7 mouse cellular contexts compared by ENCODE assay signal in genomic region chr16:14158536-14158935, GRCm38 (mm10). TPM values are rescaled to one million over a fixed set of nuclear protein-coding genes. Genes with fewer than 3 reads are reported as not detected.
DNase-seq lines count a peak whose midpoint lies in the region; ATAC-seq and TF ChIP-seq lines count a peak whose summit lies in the region.

No protein-coding gene starts in this region.

- peak; percentile 24; the same call in 1 of the 2 replicates for TF ChIP-seq CTCF in lung, postnatal 0 days (IDR thresholded peaks at IDR 0.05)

- no peaks in the 10 kb centered on the region for H3K36me3 ChIP-seq in lung, postnatal 0 days (ENCODE audit: insufficient read depth, low read length)
- 0 out of 2 replicates have a peak, but pooled peaks cover 2% of the 10 kb centered on the region for H3K36me3 ChIP-seq in forebrain, embryonic 12.5 days (replicated peaks)
- peaks cover 3% of the 10 kb centered on the region for H3K36me3 ChIP-seq in limb, embryonic 13.5 days
- peaks cover 7% of the 10 kb centered on the region for H3K36me3 ChIP-seq in stomach, embryonic 14.5 days (ENCODE audit: control insufficient read depth, insufficient read depth, low read length)

- no peak for TF ChIP-seq EP300 in lung, postnatal 0 days (IDR thresholded peaks at IDR 0.05)

- H3K27ac ChIP-seq in lung, postnatal 0 days (ENCODE audit: low read length): peak overlapping the region; percentile 91
- peak overlapping the region; percentile 83 for H3K27ac ChIP-seq in forebrain, embryonic 12.5 days
- peak overlapping the region; percentile 72 for H3K27ac ChIP-seq in limb, embryonic 13.5 days
- peak overlapping the region; percentile 72; the same call in 1 of the 2 replicates for H3K27ac ChIP-seq in stomach, embryonic 14.5 days (ENCODE audit: low read length)

- ATAC-seq in lung, postnatal 0 days: no peak
- no peak for ATAC-seq in forebrain, embryonic 12.5 days (ENCODE audit: low FRiP score)
- no peak for ATAC-seq in limb, embryonic 13.5 days (ENCODE audit: low FRiP score, low read depth)
- ATAC-seq in stomach, embryonic 14.5 days (ENCODE audit: insufficient number of reproducible peaks, insufficient read depth, low FRiP score, low read depth): no peak
- ATAC-seq in frontal cortex, adult (ENCODE audit: low TSS enrichment): no peak

- H3K4me3 ChIP-seq in lung, postnatal 0 days (ENCODE audit: low read depth, low read length): peak overlapping the region; percentile 73
- peak overlapping the region; percentile 69 for H3K4me3 ChIP-seq in forebrain, embryonic 12.5 days (replicated peaks)
- peak overlapping the region; percentile 80 for H3K4me3 ChIP-seq in limb, embryonic 13.5 days
- H3K4me3 ChIP-seq in stomach, embryonic 14.5 days (ENCODE audit: low read depth, low read length): peak overlapping the region; percentile 83

- no peak for DNase-seq in lung, postnatal 0 days (ENCODE audit: low spot score)
- DNase-seq in lung, postnatal 4 days: no peak
- no peak for DNase-seq in ovary, adult 18-20 months (ENCODE audit: low spot score)

- peak overlapping the region; percentile 74 for H3K4me2 ChIP-seq in lung, postnatal 0 days (replicated peaks; ENCODE audit: low read depth, low read length)
- H3K4me2 ChIP-seq in forebrain, embryonic 12.5 days: peak overlapping the region; percentile 75
- peak overlapping the region; percentile 80 for H3K4me2 ChIP-seq in limb, embryonic 13.5 days (replicated peaks)
- peak overlapping the region; percentile 78 for H3K4me2 ChIP-seq in stomach, embryonic 14.5 days (replicated peaks; ENCODE audit: low read depth, low read length)

- no peaks in the 10 kb centered on the region for H3K27me3 ChIP-seq in lung, postnatal 0 days (replicated peaks; ENCODE audit: insufficient read depth, low read length)
- H3K27me3 ChIP-seq in forebrain, embryonic 12.5 days: no peaks in the 10 kb centered on the region
- H3K27me3 ChIP-seq in limb, embryonic 13.5 days: no peaks in the 10 kb centered on the region
- no peaks in the 10 kb centered on the region for H3K27me3 ChIP-seq in stomach, embryonic 14.5 days (ENCODE audit: control insufficient read depth, insufficient read depth, low read length)

- WGBS in lung, postnatal 0 days: 6% methylated on average over 7 of the region's 7 CpGs
- WGBS in forebrain, embryonic 12.5 days: 11% methylated on average over 7 of the region's 7 CpGs
- WGBS in limb, embryonic 13.5 days: 8% methylated on average over 7 of the region's 7 CpGs
- WGBS in stomach, embryonic 14.5 days: 8% methylated on average over 7 of the region's 7 CpGs

- H3K9ac ChIP-seq in lung, postnatal 0 days (replicated peaks; ENCODE audit: low read depth): peak overlapping the region; percentile 71
- peak overlapping the region; percentile 70 for H3K9ac ChIP-seq in forebrain, embryonic 12.5 days
- peak overlapping the region; percentile 83 for H3K9ac ChIP-seq in limb, embryonic 13.5 days
- H3K9ac ChIP-seq in stomach, embryonic 14.5 days (replicated peaks; ENCODE audit: low read depth, low read length): peak overlapping the region; percentile 68

- no peaks in the 10 kb centered on the region for H3K9me3 ChIP-seq in lung, postnatal 0 days (ENCODE audit: low read length)
- no peaks in the 10 kb centered on the region for H3K9me3 ChIP-seq in forebrain, embryonic 12.5 days
- H3K9me3 ChIP-seq in limb, embryonic 13.5 days: no peaks in the 10 kb centered on the region
- no peaks in the 10 kb centered on the region for H3K9me3 ChIP-seq in stomach, embryonic 14.5 days (ENCODE audit: control insufficient read depth, low read depth, low read length)

- H3K4me1 ChIP-seq in lung, postnatal 0 days (ENCODE audit: insufficient read depth, low read depth, low read length): peaks cover 13% of the 10 kb centered on the region
- peaks cover 11% of the 10 kb centered on the region for H3K4me1 ChIP-seq in forebrain, embryonic 12.5 days
- peaks cover 14% of the 10 kb centered on the region for H3K4me1 ChIP-seq in limb, embryonic 13.5 days
- H3K4me1 ChIP-seq in stomach, embryonic 14.5 days (ENCODE audit: control insufficient read depth, insufficient read depth, low read length): peaks cover 6% of the 10 kb centered on the region; the same call in 1 of the 2 replicates

RNA-seq across cellular contexts. Expression of gene Nde1, which starts 4.5 kb away (rescaled TPM):
- polyA plus RNA-seq in lung, postnatal 0 days (2015; fragmentation: Nextera tagmentation; extraction: Ambion mirVana): 37.7 TPM in 2 replicates
- polyA plus RNA-seq in forebrain, embryonic 12.5 days (2016; fragmentation: Nextera tagmentation; extraction: Ambion mirVana): 161 and 162 TPM in 2 replicates
- polyA plus RNA-seq in limb, embryonic 13.5 days (2015; fragmentation: Nextera tagmentation; extraction: Ambion mirVana): 120 and 121 TPM in 2 replicates
- polyA plus RNA-seq in stomach, embryonic 14.5 days (2014; fragmentation: Nextera tagmentation; extraction: Ambion mirVana): 103 and 111 TPM in 2 replicates

RNA-seq across cellular contexts. Expression of gene Marf1, which starts 4.6 kb away (rescaled TPM):
- 13.2 and 14.0 TPM in 2 replicates for polyA plus RNA-seq in lung, postnatal 0 days (2015; fragmentation: Nextera tagmentation; extraction: Ambion mirVana)
- polyA plus RNA-seq in forebrain, embryonic 12.5 days (2016; fragmentation: Nextera tagmentation; extraction: Ambion mirVana): 15.3 and 15.5 TPM in 2 replicates
- 22.3 and 23.2 TPM in 2 replicates for polyA plus RNA-seq in limb, embryonic 13.5 days (2015; fragmentation: Nextera tagmentation; extraction: Ambion mirVana)
- 22.2 and 24.3 TPM in 2 replicates for polyA plus RNA-seq in stomach, embryonic 14.5 days (2014; fragmentation: Nextera tagmentation; extraction: Ambion mirVana)
